Mouse (Mus musculus) limb, embryonic 13.5 days (tissue): Measurements from ENCODE around the gene E130218I03Rik. TPM values are rescaled to one million over a fixed set of nuclear protein-coding genes. Genes with fewer than 3 reads are reported as not detected.
A peak's percentile ranks its signal among the peaks of the same experiment; 100 is the strongest.
"Not testable (repeated sequence)": the region's sequence is repeated elsewhere in the genome, so short reads cannot be mapped to it uniquely, and the experiment has no call there.

Source experiments
- ATAC-seq: fragments of 200-750 bp; cut with Nextera tagmentation; 2 replicates; pipeline ENCODE4 v1.8.0; 2017; ENCODE audit warnings: low read depth, moderate number of reproducible peaks, moderate TSS enrichment; ENCODE audit not compliant: low FRiP score
- H3K27ac ChIP-seq: fragments of 300-500 bp; sonication (generic); 2 replicates; pipeline ENCODE4 v1.5.1; 2015; ENCODE audit warnings: inconsistent platforms, mild to moderate bottlenecking, moderate library complexity
- H3K27me3 ChIP-seq: fragments of 300-500 bp; sonication (generic); 2 replicates; pipeline ENCODE4 v1.6.1; 2015; ENCODE audit warnings: mild to moderate bottlenecking, inconsistent platforms
- H3K36me3 ChIP-seq: fragments of 300-500 bp; sonication (generic); 2 replicates; pipeline ENCODE4 v1.6.1; 2015; ENCODE audit warnings: inconsistent platforms, mild to moderate bottlenecking, moderate library complexity
- H3K4me1 ChIP-seq: fragments of 300-500 bp; sonication (generic); 2 replicates; pipeline ENCODE4 v1.6.1; 2015; ENCODE audit warnings: inconsistent platforms
- H3K4me2 ChIP-seq: fragments of 300-500 bp; sonication (generic); replicated peaks from 2 replicates; pipeline ENCODE4 v1.6.1; 2015; ENCODE audit warnings: inconsistent platforms, mild to moderate bottlenecking, moderate library complexity
- H3K4me3 ChIP-seq: fragments of 300-500 bp; sonication (generic); 2 replicates; pipeline ENCODE4 v1.5.1; 2015; ENCODE audit warnings: moderate library complexity, mild to moderate bottlenecking, inconsistent platforms
- H3K9ac ChIP-seq: fragments of 300-500 bp; sonication (generic); 2 replicates; pipeline ENCODE4 v1.6.1; 2015; ENCODE audit warnings: mild to moderate bottlenecking, inconsistent platforms
- H3K9me3 ChIP-seq: fragments of 300-500 bp; sonication (generic); 2 replicates; pipeline ENCODE4 v1.6.1; 2016; ENCODE audit warnings: inconsistent platforms
- WGBS: fragments of 180-500 bp; shearing (Covaris S2); methylation state at CpG from one replicate; pipeline ENCODE4 v1.1.7; 2015; 5-methylcytosine and 5-hydroxymethylcytosine counted together
- polyA plus RNA-seq: library from polyadenylated mRNA; unstranded; fragments of >200 nt; fragmentation: Nextera tagmentation; extraction: Ambion mirVana; gene quantifications from 2 replicates; pipeline ENCODE4 v1.2.1, GENCODE M21; 2015

Gene E130218I03Rik
- polyA plus RNA-seq, 1 experiment from 2014 or later = 0.23 TPM

GRCm38 (mm10) chr4:134253722-134254324, 10.4 kb downstream of the E130218I03Rik start, which contains the start of gene Grrp1:
Grrp1 (minus strand) TSS chr4:134254106.
- H3K9ac ChIP-seq = peak within 1 kb of the TSS; percentile 56
- H3K27ac ChIP-seq = 0 out of 2 replicates have a peak within 1 kb of the TSS, but pooled peaks have one; percentile 10
- H3K4me2 ChIP-seq = peak within 1 kb of the TSS; percentile 93
- H3K27me3 ChIP-seq = peaks cover 75% of the 10 kb centered on the region
- H3K36me3 ChIP-seq = no peaks in the 10 kb centered on the region
- peaks cover 71% of the 10 kb centered on the region for H3K4me1 ChIP-seq
- no peaks in the 10 kb centered on the region for H3K9me3 ChIP-seq
- under 1% methylated on average over 13 of the region's 13 CpGs for WGBS
- ATAC-seq = no peak
- peak within 1 kb of the TSS; percentile 56 for H3K4me3 ChIP-seq

- Histone ChIP-seq H3K9ac (no peak overlapping the region), H3K27ac (no peak overlapping the region), H3K4me3 (no peak overlapping the region), H3K27me3 (peaks cover 65% of the 10 kb centered on the region), H3K36me3 (no peaks in the 10 kb centered on the region), H3K9me3 (no peaks in the 10 kb centered on the region), H3K4me1 (peaks cover 65% of the 10 kb centered on the region), H3K4me2 (no peak overlapping the region)
- ATAC-seq = no peak
- WGBS = 36% methylated on average over 3 of the region's 3 CpGs
Observed at GRCm38 (mm10) chr4:134254835-134255234, 11.4 kb downstream of the E130218I03Rik start.

DNA sequence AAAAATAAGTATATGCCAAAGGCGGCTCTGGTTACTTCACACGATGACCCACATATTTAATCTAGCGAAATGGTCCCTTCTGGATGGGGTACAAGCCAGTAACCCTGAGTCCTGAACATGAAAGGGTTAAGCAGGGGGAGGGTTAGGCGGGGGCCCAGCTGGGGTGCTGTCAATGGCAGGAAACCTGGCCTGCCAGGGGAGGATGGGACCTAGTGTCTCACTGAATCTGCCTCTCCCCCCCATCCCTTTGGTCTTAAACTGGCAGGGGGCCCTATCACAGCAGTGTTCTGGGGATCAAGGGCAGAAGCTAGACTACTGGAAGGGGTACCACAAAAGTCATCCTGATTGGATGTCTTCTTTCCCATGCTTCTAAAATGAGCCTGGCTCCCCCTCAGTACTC, 12.4 kb downstream of the E130218I03Rik start:
- peaks cover 55% of the 10 kb centered on the region for H3K27me3 ChIP-seq

DNA sequence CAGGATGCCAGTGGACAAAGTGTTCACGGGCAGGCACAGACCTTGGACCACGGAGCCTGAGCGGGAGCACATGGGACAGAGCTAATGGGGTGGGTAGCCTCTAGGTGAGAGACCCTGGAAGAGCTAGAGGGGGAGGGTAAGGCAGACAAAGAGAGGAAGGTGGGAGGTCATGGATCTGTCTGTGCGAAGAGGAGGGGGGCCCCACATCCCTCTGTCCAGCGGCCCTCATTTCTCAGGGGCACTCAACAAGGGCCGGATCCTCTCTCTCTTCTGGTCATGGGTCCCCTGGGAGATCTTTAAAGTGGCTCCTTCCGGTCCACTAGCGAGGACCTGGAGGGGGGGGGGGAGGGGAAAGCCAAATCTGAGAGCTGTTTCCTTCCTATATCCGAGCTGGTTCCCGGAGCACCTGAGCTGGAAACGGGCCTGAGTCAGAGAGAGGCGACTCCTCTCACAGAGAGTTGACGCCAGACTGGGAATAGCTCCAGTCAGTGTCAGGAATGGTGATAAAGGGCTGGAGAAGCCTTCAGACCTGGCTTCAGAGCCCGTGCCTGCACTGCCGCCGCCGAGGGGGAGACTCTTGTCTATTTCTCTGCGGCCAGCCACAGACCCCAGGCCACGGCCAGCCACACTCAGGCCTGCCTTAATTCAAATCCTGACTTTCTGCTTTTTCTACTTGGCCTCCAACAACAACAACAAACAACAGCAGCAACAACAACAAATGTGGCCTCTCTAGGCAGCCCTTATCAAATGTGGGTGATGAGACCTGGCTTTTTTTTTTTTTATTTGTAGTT, 13.1 kb downstream of the E130218I03Rik start:
- H3K9me3 ChIP-seq = no peaks in the 10 kb centered on the region
- no peak overlapping the region for H3K27ac ChIP-seq
- no peak overlapping the region for H3K4me3 ChIP-seq
- H3K4me1 ChIP-seq = peaks cover 48% of the 10 kb centered on the region
- no peak for ATAC-seq
- H3K36me3 ChIP-seq = no peaks in the 10 kb centered on the region
- WGBS = 13% methylated on average over 19 of the region's 19 CpGs
- peak overlapping the region; percentile 35; the same call in 1 of the 2 replicates for H3K9ac ChIP-seq
- H3K4me2 ChIP-seq = 0 out of 2 replicates have a peak overlapping the region, but pooled peaks have one; percentile 9
- H3K27me3 ChIP-seq = peaks cover 48% of the 10 kb centered on the region

More for the DNA sequence above, 12.4 kb downstream of the E130218I03Rik start:
- Histone ChIP-seq H3K4me3 (no peak overlapping the region), H3K27ac (no peak overlapping the region), H3K4me1 (peaks cover 55% of the 10 kb centered on the region), H3K9ac (peak overlapping the region; percentile 35; the same call in 1 of the 2 replicates), H3K9me3 (no peaks in the 10 kb centered on the region), H3K36me3 (no peaks in the 10 kb centered on the region), H3K4me2 (no peak overlapping the region)
- no peak for ATAC-seq
- 26% methylated on average over 4 of the region's 4 CpGs for WGBS

- no peaks in the 10 kb centered on the region for H3K9me3 ChIP-seq
- H3K27me3 ChIP-seq = peaks cover 40% of the 10 kb centered on the region
- H3K4me1 ChIP-seq = peaks cover 40% of the 10 kb centered on the region
- H3K36me3 ChIP-seq = no peaks in the 10 kb centered on the region
- 19% methylated on average over 11 of the region's 11 CpGs for WGBS
- ATAC-seq = no peak
- no peak overlapping the region for H3K27ac ChIP-seq
- H3K4me3 ChIP-seq = no peak overlapping the region
- no peak overlapping the region for H3K9ac ChIP-seq
- no peak overlapping the region for H3K4me2 ChIP-seq
Observed at GRCm38 (mm10) chr4:134257198-134258009, 13.9 kb downstream of the E130218I03Rik start.

DNA sequence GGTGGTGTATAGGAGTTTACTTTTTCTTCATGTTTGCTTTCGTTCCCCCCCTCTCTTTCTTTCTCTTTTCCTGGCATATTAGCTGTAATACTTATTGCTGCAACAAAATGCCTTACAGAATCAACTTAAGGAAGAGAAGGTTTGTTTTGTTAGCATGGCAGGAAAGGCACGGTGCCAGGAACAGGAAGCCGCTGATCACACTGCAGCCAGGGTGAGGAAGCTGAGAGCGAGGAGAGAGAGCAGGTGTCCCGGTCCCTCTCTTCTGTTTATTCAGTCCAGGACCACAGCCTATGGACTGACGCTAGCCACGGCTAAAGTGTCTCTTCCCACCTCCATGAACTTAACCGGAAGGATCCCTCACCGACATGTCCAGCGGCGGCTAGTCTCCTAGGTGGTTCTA, 14.9 kb downstream of the E130218I03Rik start:
- no peak for ATAC-seq
- H3K9ac ChIP-seq = no peak overlapping the region
- 76% methylated on average over 11 of the region's 11 CpGs for WGBS
- no peaks in the 10 kb centered on the region for H3K36me3 ChIP-seq
- no peak overlapping the region for H3K4me2 ChIP-seq
- no peak overlapping the region for H3K4me3 ChIP-seq
- peaks cover 31% of the 10 kb centered on the region for H3K4me1 ChIP-seq
- H3K27me3 ChIP-seq = peaks cover 30% of the 10 kb centered on the region
- no peaks in the 10 kb centered on the region for H3K9me3 ChIP-seq
- no peak overlapping the region for H3K27ac ChIP-seq

- Histone ChIP-seq H3K4me2 (no peak overlapping the region), H3K27ac (no peak overlapping the region), H3K4me1 (no peaks in the 10 kb centered on the region), H3K36me3 (no peaks in the 10 kb centered on the region), H3K9ac (no peak overlapping the region), H3K27me3 (no peaks in the 10 kb centered on the region), H3K9me3 (no peaks in the 10 kb centered on the region), H3K4me3 (no peak overlapping the region)
- 34% methylated on average over 6 of the region's 6 CpGs for WGBS
- ATAC-seq = no peak
Observed at GRCm38 (mm10) chr4:134263191-134263590, 19.7 kb downstream of the E130218I03Rik start.

GRCm38 (mm10) chr4:134265860-134266585, 22.6 kb downstream of the E130218I03Rik start:
- Histone ChIP-seq H3K4me1 (no peaks in the 10 kb centered on the region), H3K9me3 (no peaks in the 10 kb centered on the region), H3K36me3 (no peaks in the 10 kb centered on the region), H3K9ac (no peak overlapping the region), H3K4me3 (no peak overlapping the region), H3K27ac (no peak overlapping the region), H3K27me3 (no peaks in the 10 kb centered on the region), H3K4me2 (no peak overlapping the region)
- no peak for ATAC-seq
- WGBS = 61% methylated on average over 9 of the region's 9 CpGs

DNA sequence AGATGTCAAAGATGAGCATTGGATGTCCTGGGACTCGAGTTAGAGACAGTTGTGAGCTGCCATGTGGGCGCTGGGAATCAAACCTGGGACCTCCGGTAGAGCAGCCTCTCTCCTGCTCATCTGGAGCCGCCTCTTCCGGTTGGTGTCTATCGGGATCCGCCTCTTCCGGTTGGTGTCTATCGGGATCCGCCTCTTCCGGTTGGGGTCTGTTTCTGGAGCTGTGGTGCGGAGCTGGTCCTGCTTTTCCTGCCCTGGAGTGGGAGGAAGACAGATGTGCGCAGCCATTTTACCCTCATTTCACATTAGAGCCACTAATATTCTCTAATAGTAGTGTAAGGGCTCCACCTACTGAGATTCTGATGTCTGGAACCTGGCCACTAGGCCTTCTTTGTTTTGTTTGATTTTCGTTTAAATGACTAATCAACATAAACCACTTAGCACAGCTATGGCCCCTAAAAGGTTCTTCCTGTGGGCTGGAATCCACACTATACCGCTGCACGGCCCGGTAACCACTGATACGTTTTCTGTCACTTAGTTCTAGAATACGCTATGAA, 24.7 kb downstream of the E130218I03Rik start:
- ATAC-seq = no peak
- Histone ChIP-seq H3K9ac (no peak overlapping the region), H3K27ac (no peak overlapping the region), H3K36me3 (no peaks in the 10 kb centered on the region), H3K27me3 (no peaks in the 10 kb centered on the region), H3K4me2 (no peak overlapping the region), H3K4me3 (no peak overlapping the region), H3K9me3 (no peaks in the 10 kb centered on the region), H3K4me1 (no peaks in the 10 kb centered on the region; the same call in 1 of the 2 replicates)
- WGBS = 84% methylated on average over 19 of the region's 19 CpGs

- H3K27me3 ChIP-seq, H3K9ac ChIP-seq, ATAC-seq, H3K36me3 ChIP-seq, H3K4me1 ChIP-seq, H3K4me2 ChIP-seq, H3K9me3 ChIP-seq, H3K4me3 ChIP-seq, H3K27ac ChIP-seq: not testable (repeated sequence)
Observed at GRCm38 (mm10) chr4:134269622-134270021, 26.2 kb downstream of the E130218I03Rik start.

DNA sequence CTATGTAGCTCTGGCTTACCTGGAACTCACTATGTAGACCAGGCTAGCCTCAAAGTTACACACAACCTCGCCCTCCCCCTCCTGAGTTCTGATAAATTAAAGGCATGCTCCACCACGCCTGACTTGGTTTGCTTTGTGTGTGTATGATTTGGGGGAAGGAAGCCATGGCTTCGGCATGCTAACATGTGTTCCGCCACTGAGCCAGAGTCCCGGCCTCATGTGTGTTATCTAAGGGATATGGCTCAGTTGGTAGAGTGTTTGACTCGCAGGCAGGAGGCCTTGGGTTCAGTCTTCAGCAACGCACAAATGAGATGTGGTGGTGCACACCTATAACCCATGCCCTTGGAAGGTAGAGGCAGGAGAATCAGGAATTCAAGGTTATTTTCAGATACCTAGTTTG, 28.5 kb downstream of the E130218I03Rik start:
- Histone ChIP-seq H3K9me3 (no peaks in the 10 kb centered on the region), H3K27ac (no peak overlapping the region), H3K4me3 (no peak overlapping the region), H3K27me3 (no peaks in the 10 kb centered on the region), H3K9ac (no peak overlapping the region), H3K4me2 (no peak overlapping the region), H3K4me1 (no peaks in the 10 kb centered on the region; the same call in 1 of the 2 replicates), H3K36me3 (peaks cover 14% of the 10 kb centered on the region)
- no peak for ATAC-seq
- 84% methylated on average over 7 of the region's 7 CpGs for WGBS
